Mouse (Mus musculus): ENCODE results near the gene Abcb8.
A peak's percentile ranks its signal among the peaks of the same experiment; 100 is the strongest.

Gene Abcb8

DNA sequence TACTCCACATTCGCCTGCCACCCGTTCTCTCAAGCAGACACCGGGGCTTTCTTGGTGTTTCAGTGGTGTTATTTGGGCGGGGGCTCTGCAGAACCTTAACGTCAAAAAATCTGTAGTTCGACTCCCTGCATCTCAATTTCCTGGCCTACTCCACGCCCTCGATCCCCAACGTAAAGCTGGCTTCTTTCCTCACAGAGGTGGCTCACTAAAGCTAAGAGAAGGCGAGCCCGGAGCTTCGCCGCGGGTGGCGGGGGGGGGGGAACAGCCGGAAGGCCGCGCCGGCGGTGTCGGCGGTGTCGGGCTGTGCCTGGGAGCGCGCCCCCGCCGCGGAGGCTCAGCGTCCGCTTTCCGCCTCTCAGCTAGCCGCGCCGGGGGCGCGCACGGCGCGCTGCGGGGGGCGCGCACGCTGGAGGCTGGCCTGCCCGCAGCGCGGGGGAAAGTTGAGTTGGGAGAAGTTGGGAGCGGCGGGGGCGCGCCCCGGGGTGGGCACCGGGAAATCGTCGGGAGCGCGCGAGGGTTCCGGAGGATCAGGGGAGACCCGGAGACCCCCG lies 31.5 kb downstream of the Abcb8 start:
- DNase-seq (ENCODE audit: extremely low read depth, insufficient read length, low spot score), result peak; percentile 92

DNA sequence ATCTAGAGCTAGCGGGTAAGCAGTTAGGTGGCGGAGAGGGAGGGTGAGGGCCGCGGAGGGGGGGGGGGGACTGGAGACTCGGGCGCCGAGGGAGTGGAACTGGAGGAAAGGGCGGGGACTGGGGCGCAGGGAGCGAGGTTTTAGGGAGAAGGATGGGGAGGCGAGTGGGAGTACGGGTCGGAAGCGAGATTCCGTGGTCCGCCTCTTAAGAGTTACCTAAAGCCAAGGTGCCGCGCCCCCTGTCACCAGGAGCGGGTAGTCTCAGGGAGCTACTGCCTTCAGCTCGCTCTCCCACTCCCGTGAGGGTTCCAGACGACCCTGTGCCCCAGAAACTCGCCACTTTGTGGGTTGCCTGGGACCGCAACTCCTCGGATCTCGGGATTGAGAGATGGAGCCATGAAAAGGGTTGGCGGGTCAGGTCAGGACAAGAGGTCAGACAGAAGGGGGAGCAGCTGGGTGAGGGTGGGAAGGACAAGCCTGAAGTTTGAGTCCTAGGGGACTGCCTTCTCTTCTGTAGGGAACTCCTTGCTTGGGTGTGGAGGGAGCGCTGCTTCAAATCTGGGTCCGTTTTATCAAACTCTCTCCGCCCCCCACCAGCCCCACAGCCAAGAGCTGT lies 32.1 kb downstream of the Abcb8 start:
- DNase-seq (ENCODE audit: extremely low read depth, insufficient read length, low spot score), result no peak

DNA sequence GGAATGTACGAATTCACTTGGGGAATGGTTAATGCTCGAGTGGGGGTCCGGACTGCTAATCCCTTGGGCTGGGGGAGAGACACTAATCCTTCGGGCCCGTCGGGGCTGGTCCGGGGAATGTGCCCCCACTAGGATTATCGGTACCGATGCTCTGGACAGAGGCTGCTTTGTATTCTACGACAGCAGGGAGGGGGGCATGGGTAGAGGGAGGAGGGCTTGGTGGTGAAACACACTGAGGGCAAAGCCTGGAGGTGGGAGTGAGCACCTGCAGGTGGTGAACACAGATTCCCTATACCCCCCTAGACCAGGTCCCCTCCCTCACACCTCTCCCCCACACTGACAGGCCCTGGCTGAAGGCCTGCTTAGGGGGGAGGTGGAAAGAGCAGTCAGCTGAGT lies 32.6 kb downstream of the Abcb8 start:
- DNase-seq (ENCODE audit: extremely low read depth, insufficient read length, low spot score), result no peak

DNA sequence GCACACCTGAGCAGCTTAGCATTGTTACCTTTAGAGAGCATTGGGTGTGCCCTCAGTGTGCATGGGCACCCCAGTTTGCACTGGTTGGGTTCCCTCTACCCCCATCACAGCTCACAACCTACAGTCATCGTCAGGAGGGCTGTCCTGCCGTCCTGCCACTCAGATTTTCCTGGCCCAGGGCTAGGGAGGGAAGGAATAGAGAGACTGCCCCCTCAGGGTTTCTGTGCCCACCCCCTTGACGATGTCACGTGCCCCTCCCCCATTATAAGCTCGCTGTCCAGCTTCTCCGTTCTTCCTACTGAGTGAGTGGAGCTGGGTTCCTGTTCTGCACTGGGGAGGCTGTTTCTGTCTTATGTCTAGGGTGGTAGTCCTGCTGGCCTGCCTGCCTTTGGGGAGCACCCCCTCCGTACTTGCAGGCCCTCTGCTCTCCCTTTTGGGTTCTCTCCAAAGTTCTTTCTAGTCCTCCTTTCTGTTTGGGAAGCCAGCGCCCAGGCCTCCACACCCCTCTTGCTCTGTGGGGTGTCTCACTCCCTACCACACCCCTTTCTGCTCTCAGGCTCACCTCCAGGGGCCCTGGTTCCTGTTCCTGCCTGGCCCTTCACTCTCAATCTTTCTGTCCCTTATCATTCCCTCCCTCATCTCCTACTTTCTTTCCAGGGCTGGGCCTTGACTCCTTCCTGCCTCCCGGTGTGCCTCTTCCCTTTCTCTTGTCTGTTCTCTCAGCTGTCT lies 33.3 kb downstream of the Abcb8 start:
- DNase-seq (ENCODE audit: extremely low read depth, insufficient read length, low spot score), result no peak

DNA sequence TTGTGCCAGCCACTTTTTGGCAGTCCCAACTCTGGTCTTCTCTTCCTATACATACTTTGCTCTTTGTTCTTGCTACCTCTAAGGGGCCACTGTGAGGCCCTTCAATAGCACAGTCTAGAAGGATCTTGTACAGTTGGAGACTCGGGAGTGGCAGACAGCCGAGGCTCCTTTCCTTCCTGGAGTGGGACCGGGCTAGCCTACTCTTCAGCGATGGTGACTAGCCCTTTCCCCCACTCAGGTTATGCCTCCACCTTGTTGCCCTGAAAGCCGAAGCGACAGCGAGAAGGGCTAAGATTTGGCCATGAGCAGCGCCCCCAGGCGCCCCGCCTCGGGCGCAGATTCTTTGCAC lies 33.8 kb downstream of the Abcb8 start:
- DNase-seq (ENCODE audit: extremely low read depth, insufficient read length, low spot score), result no peak

DNA sequence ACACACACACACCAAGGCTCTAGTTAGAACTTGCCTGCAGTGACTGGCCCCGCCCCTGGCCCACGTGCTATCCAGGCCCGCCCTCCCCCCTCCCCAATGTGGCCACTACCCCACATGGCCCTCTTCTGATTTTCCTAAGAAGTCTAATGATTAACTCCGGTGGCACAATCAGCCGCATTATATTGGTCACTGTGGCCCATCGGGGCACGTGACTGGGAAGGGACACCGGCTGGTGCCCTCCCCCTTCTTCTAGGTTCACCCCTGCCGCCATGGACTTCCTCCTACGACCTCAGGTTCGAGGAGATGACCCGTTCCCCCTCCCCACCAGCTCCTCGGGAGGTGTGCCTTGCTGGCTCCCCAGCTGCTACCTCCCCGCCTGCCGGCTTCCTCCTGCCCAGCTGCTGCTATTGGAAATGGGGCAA lies 34.5 kb downstream of the Abcb8 start:
- DNase-seq (ENCODE audit: extremely low read depth, insufficient read length, low spot score), result no peak

DNA sequence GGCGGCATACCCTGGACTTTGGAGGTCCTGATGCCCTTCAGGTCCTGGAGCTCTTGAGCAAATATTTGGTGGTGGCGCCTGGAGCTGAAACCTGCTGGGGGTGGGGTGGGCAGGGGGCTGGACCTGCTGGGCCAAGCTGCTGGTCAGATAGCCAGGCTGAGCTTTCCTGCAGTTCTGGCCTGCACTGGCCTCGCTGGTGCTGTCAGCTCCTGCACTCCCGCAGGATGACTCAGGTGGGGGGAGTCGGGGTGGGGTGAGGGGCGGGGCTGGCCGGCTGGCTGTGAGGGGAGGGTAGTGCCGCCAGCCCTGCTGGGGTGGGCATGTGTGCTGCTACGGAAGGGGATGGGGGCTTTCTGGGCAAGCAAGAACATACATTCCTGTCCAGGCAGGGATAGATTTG lies 35.1 kb downstream of the Abcb8 start:
- DNase-seq (ENCODE audit: extremely low read depth, insufficient read length, low spot score), result no peak

DNA sequence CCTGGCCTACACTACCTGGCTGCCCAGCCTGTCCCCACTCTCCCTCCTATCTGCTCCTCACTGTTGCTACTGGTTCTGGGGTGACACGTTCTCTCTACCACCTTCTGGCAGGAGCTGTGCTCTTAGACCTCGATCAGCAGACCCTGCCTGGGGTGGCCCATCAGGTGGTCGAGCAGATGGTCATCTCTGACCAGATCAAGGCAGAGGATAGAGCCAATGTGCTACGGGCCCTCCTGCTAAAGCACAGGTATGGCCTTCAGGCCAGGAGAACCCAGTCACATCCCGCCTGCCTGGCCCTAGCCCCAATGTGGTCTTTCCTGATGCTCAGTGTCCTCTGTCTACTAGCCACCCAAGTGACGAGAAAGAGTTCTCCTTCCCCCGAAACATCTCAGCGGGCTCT lies 40.5 kb downstream of the Abcb8 start:
- DNase-seq (ENCODE audit: extremely low read depth, insufficient read length, low spot score), result no peak

DNA sequence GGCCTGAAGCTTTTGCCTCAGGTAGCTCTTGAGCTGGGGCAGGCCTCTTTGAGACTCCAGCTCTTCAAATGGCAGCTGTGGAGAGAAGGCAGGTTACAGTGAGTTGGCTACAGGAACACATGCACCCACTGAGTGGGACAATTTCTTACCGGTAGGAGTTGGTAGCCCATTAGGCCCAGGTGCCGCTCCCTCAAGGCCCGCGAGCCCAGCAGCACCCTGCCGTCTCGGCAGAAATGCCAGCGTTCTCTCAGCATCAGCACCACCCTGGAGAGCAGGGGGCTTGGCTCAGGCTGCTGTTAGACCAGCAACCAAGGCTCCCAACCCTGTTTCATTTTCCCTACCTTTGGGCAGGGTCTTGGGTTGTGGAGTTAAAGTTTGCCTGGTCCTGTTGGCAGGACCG lies 47.7 kb downstream of the Abcb8 start:
- DNase-seq (ENCODE audit: extremely low read depth, insufficient read length, low spot score), result no peak

DNA sequence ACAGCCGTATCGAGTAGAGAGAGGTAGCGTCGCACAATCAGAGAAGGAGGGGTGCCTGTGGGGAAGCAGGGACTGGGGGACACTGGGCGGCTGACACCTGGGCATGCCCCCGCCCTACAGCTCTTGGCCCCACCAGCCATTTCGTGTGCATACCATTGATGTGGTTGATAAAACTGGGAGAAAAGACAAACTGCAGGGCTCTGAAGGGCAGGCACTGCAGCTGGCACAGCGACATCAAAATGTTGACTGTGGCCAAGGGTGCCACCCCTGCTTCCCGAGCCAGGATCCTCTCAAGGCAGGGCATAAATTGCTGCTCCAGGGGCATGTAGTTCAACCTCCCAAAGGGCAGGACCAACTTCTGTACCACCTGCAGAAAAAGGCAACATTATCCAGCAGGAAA lies 48.6 kb downstream of the Abcb8 start:
- no peak for DNase-seq (ENCODE audit: extremely low read depth, insufficient read length, low spot score)

DNA sequence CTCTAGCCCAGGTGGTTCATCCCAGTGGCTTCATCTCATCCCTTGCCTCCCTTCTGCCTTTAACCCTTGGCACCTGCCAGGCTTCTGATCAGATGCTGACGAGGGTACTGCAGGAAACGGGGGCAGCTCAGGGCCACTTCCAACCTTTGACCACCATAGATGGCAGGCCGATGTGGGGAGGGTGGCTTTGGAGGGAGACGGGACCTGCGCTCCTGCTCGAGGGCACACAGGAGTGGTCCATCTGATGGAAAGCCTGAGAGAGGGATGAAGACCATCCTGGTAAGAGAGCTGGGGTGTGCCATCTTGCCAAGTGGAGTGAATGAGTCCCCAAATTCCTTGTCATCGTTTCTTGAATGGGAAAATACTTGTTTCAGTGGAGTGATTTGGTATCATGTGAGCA lies 49.7 kb downstream of the Abcb8 start:
- DNase-seq (ENCODE audit: extremely low read depth, insufficient read length, low spot score), result no peak

DNA sequence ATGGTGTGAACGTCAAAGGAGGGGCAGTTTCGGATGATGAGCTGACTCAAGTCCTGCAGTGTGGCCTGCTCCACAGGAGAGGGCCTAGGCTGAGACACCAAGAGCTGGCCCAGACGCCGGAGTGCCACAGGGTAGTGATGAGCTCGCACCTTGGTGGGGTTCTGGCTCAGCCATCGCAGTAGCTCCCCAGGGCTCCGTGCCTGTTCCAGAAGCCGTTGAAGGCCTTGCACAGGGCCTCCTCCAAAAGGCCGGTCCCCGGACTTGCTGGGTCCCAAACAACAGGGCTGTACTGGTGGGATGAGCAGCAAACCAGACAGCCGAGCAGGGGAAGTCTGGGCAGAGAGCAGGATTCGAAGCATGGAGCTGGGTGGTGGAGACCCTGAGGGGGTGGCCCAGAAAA lies 50.5 kb downstream of the Abcb8 start:
- DNase-seq (ENCODE audit: extremely low read depth, insufficient read length, low spot score), result no peak

DNA sequence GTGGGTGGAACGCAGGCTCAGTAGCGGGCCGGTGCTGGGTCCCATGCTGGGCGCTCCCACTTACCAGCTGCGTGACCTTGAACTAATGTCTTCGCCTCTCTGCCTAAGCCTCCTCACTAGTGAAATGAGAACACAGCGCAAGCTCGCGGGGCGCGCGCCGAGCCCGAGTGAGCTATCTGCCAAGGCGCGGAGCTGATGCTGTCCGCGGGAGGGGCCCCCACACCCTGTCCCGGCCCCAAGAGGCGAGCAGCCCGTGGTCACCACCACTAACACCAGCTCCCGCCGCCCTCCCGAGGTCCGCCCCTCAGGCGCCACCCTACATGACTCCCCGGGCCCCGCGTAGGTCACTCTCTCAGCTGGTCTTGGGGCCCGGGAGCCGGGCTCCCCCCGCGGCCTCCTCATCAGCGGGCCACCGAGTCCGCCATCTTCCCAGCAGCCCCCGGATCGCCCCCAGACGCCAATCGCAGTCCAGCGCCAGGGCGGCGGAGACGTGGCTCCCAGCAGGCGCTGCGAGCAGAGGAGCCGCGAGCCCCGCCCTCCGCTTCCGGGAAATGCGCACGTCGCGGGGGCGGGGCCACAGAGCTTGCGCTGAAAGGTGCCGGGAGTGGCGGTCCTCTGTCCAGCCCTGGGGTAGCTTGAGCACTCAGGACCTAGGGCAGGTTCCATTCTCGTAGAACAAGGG lies 51.4 kb downstream of the Abcb8 start, which contains the start of gene Fastk:
Gene Fastk (minus strand): TSS at position 542 of the 682 bp plus-strand sequence.
- DNase-seq (ENCODE audit: extremely low read depth, insufficient read length, low spot score), result peak; percentile 90

DNA sequence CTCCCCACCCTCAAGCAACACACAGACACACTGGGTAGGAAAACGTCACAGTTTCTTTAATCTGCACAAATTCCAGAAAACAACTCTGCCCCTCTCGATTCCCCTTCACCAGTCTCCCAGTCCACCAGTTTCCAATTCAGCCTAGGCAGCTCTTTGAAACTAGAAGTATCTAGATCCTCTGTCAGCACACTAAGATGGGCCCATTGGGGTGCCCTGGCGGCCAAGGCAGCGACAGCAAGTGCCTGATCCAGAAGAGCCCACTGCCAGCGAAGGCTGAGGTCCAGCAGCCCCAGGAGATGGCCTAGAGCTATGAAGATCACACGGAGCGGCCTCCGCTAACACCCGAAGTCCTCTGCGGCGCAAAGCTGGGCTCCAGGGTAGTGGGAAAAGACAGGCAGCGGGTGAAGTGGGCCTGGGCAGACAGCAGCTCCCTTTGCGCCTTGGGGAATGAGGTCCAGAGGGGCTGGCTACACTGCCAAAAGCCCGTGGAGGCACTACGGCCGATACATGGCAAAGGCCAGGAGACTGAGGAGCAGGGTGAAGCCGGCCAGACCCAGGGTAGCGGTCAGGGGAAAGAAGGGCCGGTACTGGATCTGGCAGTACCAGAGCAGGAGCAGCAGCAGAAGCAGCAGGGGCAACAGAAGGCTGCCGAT lies 52.1 kb downstream of the Abcb8 start:
- no peak for DNase-seq (ENCODE audit: extremely low read depth, insufficient read length, low spot score)

DNA sequence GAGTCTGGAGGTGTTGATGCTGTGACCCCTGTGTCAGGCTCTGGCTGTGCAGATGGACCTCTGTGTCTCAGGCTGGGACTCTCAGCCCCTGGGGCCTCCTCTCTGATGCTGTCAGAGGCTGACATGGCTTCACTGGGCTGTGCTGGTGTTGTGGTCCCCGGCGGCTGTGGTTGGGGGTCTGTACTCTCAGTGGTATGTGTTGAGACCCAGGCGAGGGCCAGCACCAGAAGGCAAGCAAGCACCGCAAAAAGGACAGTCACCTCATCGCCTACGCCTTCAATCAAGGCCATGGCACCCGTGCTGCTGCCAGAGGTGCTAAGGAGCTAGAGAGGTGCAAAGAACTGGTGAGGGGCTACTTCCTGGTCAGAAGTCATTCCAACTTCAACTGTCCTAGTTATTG lies 53.2 kb downstream of the Abcb8 start:
- DNase-seq (ENCODE audit: extremely low read depth, insufficient read length, low spot score), result no peak

DNA sequence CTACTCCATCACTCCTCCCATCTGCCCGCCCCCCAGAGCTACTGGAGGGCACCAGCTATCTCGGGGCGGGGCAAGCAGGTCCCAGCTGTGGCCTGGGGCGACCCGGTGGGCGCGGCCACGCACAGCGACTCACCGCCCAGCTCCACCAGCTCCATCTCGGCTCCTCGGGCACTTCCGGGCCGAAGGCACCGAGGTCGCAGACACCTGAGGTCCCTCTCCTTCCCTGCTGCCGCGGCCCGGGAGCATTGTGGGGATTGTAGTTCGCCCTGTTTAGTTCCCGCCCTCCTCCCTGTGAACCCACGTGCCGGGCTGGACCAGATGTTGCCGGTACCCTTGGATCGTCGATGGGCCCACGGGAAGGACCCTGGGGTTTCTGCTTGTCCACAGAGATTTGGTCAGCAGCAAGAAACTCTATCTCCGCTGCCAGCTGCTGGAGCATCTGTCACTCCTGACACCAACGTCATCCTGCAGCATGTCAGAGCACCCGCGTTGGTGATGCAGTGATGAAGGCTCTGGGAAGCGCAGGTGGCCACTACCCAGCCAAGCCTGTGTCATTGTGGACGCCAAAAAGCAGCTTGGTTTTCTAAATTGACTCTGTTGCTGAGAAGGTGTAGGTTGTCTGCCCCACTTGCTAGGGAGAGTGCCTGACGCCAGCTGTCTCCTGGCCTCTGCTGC lies 54.3 kb downstream of the Abcb8 start, which contains the start of gene Tmub1:
Gene Tmub1 (minus strand): TSS at position 231 of the 675 bp plus-strand sequence.
- DNase-seq (ENCODE audit: extremely low read depth, insufficient read length, low spot score), result peak; percentile 89

DNA sequence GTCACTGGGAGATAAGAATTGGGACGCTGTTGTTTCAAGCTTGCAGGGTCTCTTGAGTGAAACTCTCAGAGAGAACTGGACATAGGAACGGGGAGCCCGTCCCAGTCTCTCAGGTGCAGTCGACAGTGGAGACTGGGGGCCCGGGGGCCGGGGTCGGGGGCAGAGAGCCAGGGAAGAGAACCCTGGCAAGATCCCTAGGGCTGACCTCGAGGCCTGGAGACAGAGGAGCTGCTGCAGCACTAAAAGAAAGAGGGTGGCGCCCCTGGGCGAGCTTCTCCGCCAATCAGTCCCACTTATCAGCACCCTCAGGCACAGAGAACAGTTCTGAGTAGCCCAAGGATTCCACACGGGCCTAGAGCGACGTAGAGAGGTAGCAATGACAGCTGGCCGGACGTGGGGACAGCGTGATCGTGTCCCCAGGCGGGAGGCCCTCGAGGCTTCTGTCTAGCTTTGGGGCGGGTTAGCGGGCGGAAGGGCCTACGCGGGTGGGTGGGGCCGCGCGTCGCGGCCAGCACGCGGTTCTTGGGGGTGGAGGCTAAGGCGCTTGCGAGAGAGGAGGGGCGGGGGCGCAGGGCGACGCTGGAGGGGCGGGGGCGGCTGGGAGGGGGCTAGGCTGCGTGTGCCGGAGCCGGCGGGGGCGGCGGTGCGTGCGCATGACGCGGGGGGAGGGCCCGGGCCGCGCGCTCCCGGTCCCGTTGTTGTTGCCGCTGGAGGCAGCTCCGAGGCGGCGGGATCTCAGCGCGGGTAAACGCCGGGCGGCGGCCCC lies 58.0 kb downstream of the Abcb8 start:
- DNase-seq (ENCODE audit: extremely low read depth, insufficient read length, low spot score), result peak; percentile 96

DNA sequence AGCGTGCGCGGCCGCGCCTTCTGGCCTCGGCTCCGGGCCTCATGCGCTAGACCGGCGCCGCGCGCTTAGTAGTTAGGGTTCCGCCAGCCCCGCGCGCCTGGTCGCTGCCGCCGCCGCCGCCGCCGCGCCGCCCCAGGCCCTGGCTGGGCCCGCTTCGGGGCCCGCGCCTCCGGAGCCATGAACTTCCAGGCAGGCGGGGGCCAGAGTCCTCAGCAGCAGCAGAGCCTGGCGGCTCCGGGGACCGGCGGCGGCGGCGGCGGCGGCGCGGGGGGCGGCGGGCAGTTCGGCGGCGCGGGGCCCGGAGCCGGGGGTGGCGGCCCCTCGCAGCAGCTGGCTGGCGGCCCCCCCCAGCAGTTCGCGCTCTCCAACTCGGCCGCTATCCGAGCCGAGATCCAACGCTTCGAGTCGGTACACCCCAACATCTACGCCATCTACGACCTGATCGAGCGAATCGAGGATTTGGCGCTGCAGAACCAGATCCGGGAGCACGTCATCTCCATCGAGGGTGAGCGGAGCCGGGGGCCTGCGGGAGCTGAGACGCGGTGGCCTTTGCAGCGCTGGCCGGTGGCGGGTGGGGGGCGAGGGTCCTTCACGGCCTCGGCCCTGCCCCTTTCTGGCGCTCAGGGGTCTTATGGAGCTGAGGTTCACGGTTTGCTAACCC lies 58.7 kb downstream of the Abcb8 start, which contains the start of gene Agap3:
Gene Agap3 (plus strand): TSS at position 148 of the 661 bp plus-strand sequence.
- DNase-seq (ENCODE audit: extremely low read depth, insufficient read length, low spot score), result no peak

DNA sequence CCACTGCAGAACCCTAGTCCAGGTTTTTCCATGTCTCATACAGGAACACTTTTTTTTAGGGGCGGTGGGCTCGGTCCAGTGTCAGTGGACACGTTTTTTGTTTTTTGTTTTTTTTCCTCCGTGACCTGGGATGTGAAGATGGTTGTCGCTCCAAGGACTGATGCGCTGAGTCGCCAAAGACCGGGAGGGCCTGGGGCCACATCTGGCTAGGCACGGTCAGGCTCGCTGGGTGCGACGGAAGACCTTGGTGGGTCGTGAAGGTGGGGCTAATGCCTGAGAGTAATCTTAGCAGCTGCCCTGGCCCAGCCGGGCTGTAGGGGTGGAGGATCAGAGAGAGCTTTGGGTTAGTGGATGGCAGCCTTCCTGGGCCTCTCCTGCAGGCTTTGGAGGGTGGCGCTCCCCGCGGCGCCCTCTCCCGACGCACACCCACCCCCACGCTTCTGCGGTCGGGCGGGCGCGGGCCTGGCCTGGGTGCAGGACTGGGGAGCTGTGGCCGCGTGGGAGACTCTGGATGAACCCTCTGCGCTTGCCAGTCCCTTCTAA lies 59.3 kb downstream of the Abcb8 start:
- peak; percentile 67 for DNase-seq (ENCODE audit: extremely low read depth, insufficient read length, low spot score)
